Mouse (Mus musculus) heart, postnatal 25 days (tissue): ENCODE measurements at regions not wholly inside any gene's neighbourhood (a gene's known extent, or its start where the extent isn't known, plus 50 kb on each side); places are given as distances from the start of the nearest gene placed in this dataset.

ENCODE experiments used
- DNase-seq: peaks from one replicate; pipeline ENCODE4 v3.0.0; 2022; ENCODE audit warnings: low spot score
- intact Hi-C: fragments of 180-260 bp; cut with DNase I; formaldehyde crosslinking; loops from one replicate; pipeline ENCODE4 v1.15.1; 2025

- intact Hi-C loops = no loop called here
- no peak for DNase-seq
Measured at GRCm38 (mm10) chr5:42364116-42364515, 296.4 kb downstream of the Gm16223 start.

GRCm38 (mm10) chr5:42387959-42388358 lies 320.2 kb downstream of the Gm16223 start:
- no peak for DNase-seq
- intact Hi-C loops = no loop called here

GRCm38 (mm10) chr5:42396695-42397094 lies 328.9 kb downstream of the Gm16223 start:
- no peak for DNase-seq
- intact Hi-C loops = no loop called here

GRCm38 (mm10) chr5:42409981-42410380 lies 342.2 kb downstream of the Gm16223 start:
- intact Hi-C loops = loop anchor here (10.0 kb wide), 2 partner anchors 825 to 945 kb away; partner anchors contain the start of gene Cpeb2
- no peak for DNase-seq

GRCm38 (mm10) chr5:42412296-42412695 lies 344.5 kb downstream of the Gm16223 start:
- no peak for DNase-seq
- intact Hi-C loops = loop anchor here (2.0 to 10.0 kb wide), 3 partner anchors 823 to 979 kb away; partner anchors contain the start of gene Cpeb2

- no peak for DNase-seq
- intact Hi-C loops = no loop called here
Measured at GRCm38 (mm10) chr5:42425902-42426301, 358.1 kb downstream of the Gm16223 start.

GRCm38 (mm10) chr5:42433147-42433546 lies 365.4 kb downstream of the Gm16223 start:
- DNase-seq = no peak
- intact Hi-C loops = no loop called here

GRCm38 (mm10) chr5:42448644-42449043 lies 380.9 kb downstream of the Gm16223 start:
- intact Hi-C loops = no loop called here
- DNase-seq = no peak

- intact Hi-C loops = no loop called here
- no peak for DNase-seq
Measured at GRCm38 (mm10) chr5:42449581-42449980, 381.8 kb downstream of the Gm16223 start.

GRCm38 (mm10) chr5:42453707-42454106 lies 385.9 kb downstream of the Gm16223 start:
- intact Hi-C loops = no loop called here

GRCm38 (mm10) chr5:42461195-42461594 lies 393.4 kb downstream of the Gm16223 start:
- intact Hi-C loops = no loop called here
- DNase-seq = no peak

More at GRCm38 (mm10) chr5:42453707-42454106, 385.9 kb downstream of the Gm16223 start:
- DNase-seq = no peak

GRCm38 (mm10) chr5:42464814-42465213 lies 397.1 kb downstream of the Gm16223 start:
- intact Hi-C loops = no loop called here
- no peak for DNase-seq

- intact Hi-C loops = no loop called here
- DNase-seq = no peak
Measured at GRCm38 (mm10) chr5:42473493-42473892, 405.7 kb downstream of the Gm16223 start.

- no peak for DNase-seq
Measured at GRCm38 (mm10) chr5:42502124-42502801, 434.5 kb downstream of the Gm16223 start.

GRCm38 (mm10) chr5:42502802-42503136 lies 435.0 kb downstream of the Gm16223 start:
- intact Hi-C loops = no loop called here

More at GRCm38 (mm10) chr5:42502124-42502801, 434.5 kb downstream of the Gm16223 start:
- intact Hi-C loops = no loop called here

GRCm38 (mm10) chr5:42509200-42509599 lies 441.4 kb downstream of the Gm16223 start:
- intact Hi-C loops = no loop called here
- DNase-seq = no peak

More at GRCm38 (mm10) chr5:42502802-42503136, 435.0 kb downstream of the Gm16223 start:
- no peak for DNase-seq

- DNase-seq = no peak
- intact Hi-C loops = no loop called here
Measured at GRCm38 (mm10) chr5:42523116-42524113, 455.7 kb downstream of the Gm16223 start.

- intact Hi-C loops = no loop called here
- no peak for DNase-seq
Measured at GRCm38 (mm10) chr5:42525431-42525830, 457.7 kb downstream of the Gm16223 start.

- DNase-seq = no peak
- intact Hi-C loops = no loop called here
Measured at GRCm38 (mm10) chr5:42560537-42560936, 492.8 kb downstream of the Gm16223 start.

GRCm38 (mm10) chr5:42563406-42563805 lies 495.6 kb downstream of the Gm16223 start:
- intact Hi-C loops = no loop called here
- no peak for DNase-seq

GRCm38 (mm10) chr5:42575971-42576370 lies 508.2 kb downstream of the Gm16223 start:
- intact Hi-C loops = no loop called here

More at GRCm38 (mm10) chr5:42575971-42576370, 508.2 kb downstream of the Gm16223 start:
- no peak for DNase-seq
